Mouse (Mus musculus) heart, embryonic 11.5 days (tissue): Measurements from ENCODE around the gene Relch. TPM values are rescaled to one million over a fixed set of nuclear protein-coding genes. Genes with fewer than 3 reads are reported as not detected.

Experiments
- ATAC-seq: fragments of 200-750 bp; cut with Nextera tagmentation; replicated peaks from 2 replicates; pipeline ENCODE4 v1.8.0; 2017; ENCODE audit warnings: moderate library complexity; ENCODE audit not compliant: insufficient number of reproducible peaks, low FRiP score, low TSS enrichment
- H3K27ac ChIP-seq: fragments of 300-500 bp; sonication (generic); 2 replicates; pipeline ENCODE4 v1.5.1; 2014; ENCODE audit warnings: mild to moderate bottlenecking, low read depth, low read length
- H3K27me3 ChIP-seq: fragments of 300-500 bp; sonication (generic); 2 replicates; pipeline ENCODE4 v1.6.1; 2014; ENCODE audit warnings: mild to moderate bottlenecking, low read length, mixed read lengths; ENCODE audit not compliant: control insufficient read depth, insufficient read depth
- H3K36me3 ChIP-seq: fragments of 300-500 bp; sonication (generic); 2 replicates; pipeline ENCODE4 v1.6.1; 2014; ENCODE audit warnings: mild to moderate bottlenecking, low read length, moderate library complexity, mixed read lengths; ENCODE audit not compliant: control insufficient read depth, insufficient read depth
- H3K4me1 ChIP-seq: fragments of 300-500 bp; sonication (generic); 2 replicates; pipeline ENCODE4 v1.6.1; 2014; ENCODE audit warnings: low read length; ENCODE audit not compliant: control insufficient read depth, insufficient read depth
- H3K4me2 ChIP-seq: fragments of 300-500 bp; sonication (generic); 2 replicates; pipeline ENCODE4 v1.6.1; 2014; ENCODE audit warnings: mild to moderate bottlenecking, moderate library complexity
- H3K4me3 ChIP-seq: fragments of 300-500 bp; sonication (generic); 2 replicates; pipeline ENCODE4 v1.5.1; 2014; ENCODE audit warnings: low read depth, low read length
- H3K9ac ChIP-seq: fragments of 300-500 bp; sonication (generic); 2 replicates; pipeline ENCODE4 v1.6.1; 2014; ENCODE audit warnings: mild to moderate bottlenecking, low read depth, low read length, moderate library complexity
- H3K9me3 ChIP-seq: fragments of 300-500 bp; sonication (generic); replicated peaks from 2 replicates; pipeline ENCODE4 v1.6.1; 2016; ENCODE audit warnings: low read length; ENCODE audit not compliant: control insufficient read depth
- WGBS: fragments of 180-500 bp; shearing (Covaris S2); extraction: QIAGEN DNeasy Blood & Tissue Kit; methylation state at CpG from one replicate; pipeline ENCODE4 v1.1.7; 2014; ENCODE audit not compliant: insufficient replicate concordance; 5-methylcytosine and 5-hydroxymethylcytosine counted together
- polyA plus RNA-seq: library from polyadenylated mRNA; unstranded; fragments of >200 nt; fragmentation: Nextera tagmentation; extraction: Ambion mirVana; gene quantifications from 2 replicates; pipeline ENCODE4 v1.2.1, GENCODE M21; 2014

Relch gene
- polyA plus RNA-seq, 1 experiment from 2014 or later = 14.1 TPM

DNA sequence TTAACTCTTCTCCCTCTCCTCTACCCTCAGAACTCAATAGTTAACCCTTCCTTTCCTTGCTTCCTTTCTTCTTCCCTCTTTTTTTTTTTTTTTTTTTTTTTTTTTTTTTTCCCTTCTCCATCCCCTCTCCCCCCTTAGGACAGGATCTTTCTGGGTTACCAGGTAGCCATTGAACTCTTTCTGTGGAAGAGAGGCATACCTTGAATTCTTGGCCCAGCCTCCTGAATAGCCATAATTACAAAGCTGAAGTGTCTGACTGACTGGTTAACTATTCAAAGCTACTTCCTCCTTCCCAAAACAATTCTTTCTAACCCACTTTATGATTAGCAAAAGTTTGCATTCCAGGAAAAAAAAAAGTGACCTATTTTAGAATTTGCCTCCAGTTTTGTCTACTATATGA is 6.0 kb downstream of the Relch start:
- Histone ChIP-seq H3K36me3 (no peaks in the 10 kb centered on the region), H3K9ac (no peak overlapping the region), H3K9me3 (no peaks in the 10 kb centered on the region), H3K4me3 (no peak overlapping the region), H3K4me1 (peaks cover 1% of the 10 kb centered on the region), H3K27ac (no peak overlapping the region), H3K27me3 (no peaks in the 10 kb centered on the region), H3K4me2 (no peak overlapping the region)
- ATAC-seq = no peak

- Histone ChIP-seq H3K4me1 (no peaks in the 10 kb centered on the region), H3K4me2 (no peak overlapping the region), H3K4me3 (no peak overlapping the region), H3K27me3 (no peaks in the 10 kb centered on the region), H3K27ac (no peak overlapping the region), H3K9me3 (no peaks in the 10 kb centered on the region), H3K36me3 (no peaks in the 10 kb centered on the region), H3K9ac (no peak overlapping the region)
- no peak for ATAC-seq
- 89% methylated on average over 2 of the region's 2 CpGs for WGBS
These were observed 11.1 kb downstream of the Relch start for GRCm38 (mm10) chr1:105674763-105675162.

DNA sequence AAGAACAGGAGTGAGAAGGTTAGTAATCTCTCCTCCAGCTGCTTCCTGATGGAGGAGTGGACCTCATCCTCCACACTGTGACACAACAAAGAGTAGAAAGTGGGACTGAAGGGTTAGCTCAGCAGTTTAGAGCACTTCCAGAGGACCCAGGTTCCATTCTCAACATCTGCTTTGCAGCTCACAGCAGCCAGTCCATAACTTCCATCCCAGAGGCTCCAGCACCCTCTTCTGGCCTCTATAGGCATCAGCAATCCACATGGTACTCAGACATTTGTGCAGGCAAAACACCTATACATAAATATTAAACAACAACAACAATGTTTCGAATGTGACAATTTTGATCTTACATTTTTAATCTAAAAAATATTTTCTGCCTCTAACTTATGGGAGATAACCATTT is 16.9 kb downstream of the Relch start:
- no peak for ATAC-seq
- H3K9me3 ChIP-seq = no peaks in the 10 kb centered on the region
- no peaks in the 10 kb centered on the region for H3K27me3 ChIP-seq
- no peak overlapping the region for H3K9ac ChIP-seq
- 76% methylated on average over 1 of the region's 1 CpGs for WGBS
- no peak overlapping the region for H3K4me3 ChIP-seq
- no peaks in the 10 kb centered on the region for H3K4me1 ChIP-seq
- H3K27ac ChIP-seq = no peak overlapping the region
- no peaks in the 10 kb centered on the region for H3K36me3 ChIP-seq
- no peak overlapping the region for H3K4me2 ChIP-seq

DNA sequence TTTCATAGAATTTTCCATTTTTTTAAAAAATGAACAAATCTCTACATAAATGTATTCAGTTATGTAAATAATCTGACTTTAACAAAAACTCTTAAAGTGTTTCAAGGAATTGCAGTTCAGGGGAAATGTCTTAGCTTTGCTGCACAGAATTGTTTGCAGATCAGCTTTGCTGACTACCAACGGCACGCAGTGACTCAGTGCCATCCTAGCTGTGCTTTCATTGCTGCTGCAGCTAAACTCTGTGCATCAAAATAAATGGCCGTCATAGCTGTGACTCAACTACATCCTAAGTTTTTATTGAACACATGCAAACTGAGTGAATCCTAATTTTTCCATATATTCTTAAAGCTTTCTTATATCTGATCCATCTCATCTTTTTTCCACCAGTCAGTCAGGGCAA is 21.8 kb downstream of the Relch start:
- 93% methylated on average over 3 of the region's 3 CpGs for WGBS
- Histone ChIP-seq H3K4me1 (no peaks in the 10 kb centered on the region), H3K4me3 (no peak overlapping the region), H3K36me3 (no peaks in the 10 kb centered on the region), H3K27me3 (no peaks in the 10 kb centered on the region), H3K27ac (no peak overlapping the region), H3K9me3 (no peaks in the 10 kb centered on the region), H3K4me2 (no peak overlapping the region), H3K9ac (no peak overlapping the region)
- ATAC-seq = no peak

GRCm38 (mm10) chr1:105695581-105695980 is 31.9 kb downstream of the Relch start:
- H3K4me3 ChIP-seq = no peak overlapping the region
- no peaks in the 10 kb centered on the region for H3K4me1 ChIP-seq
- no peaks in the 10 kb centered on the region for H3K27me3 ChIP-seq
- ATAC-seq = no peak
- H3K9me3 ChIP-seq = no peaks in the 10 kb centered on the region
- no peak overlapping the region for H3K4me2 ChIP-seq
- H3K9ac ChIP-seq = no peak overlapping the region
- H3K27ac ChIP-seq = no peak overlapping the region
- 71% methylated on average over 2 of the region's 2 CpGs for WGBS
- H3K36me3 ChIP-seq = no peaks in the 10 kb centered on the region

GRCm38 (mm10) chr1:105700984-105701530 is 37.4 kb downstream of the Relch start:
- WGBS = 86% methylated on average over 4 of the region's 4 CpGs

GRCm38 (mm10) chr1:105709415-105709814 is 45.8 kb downstream of the Relch start:
- H3K4me2 ChIP-seq = no peak overlapping the region
- H3K9me3 ChIP-seq = no peaks in the 10 kb centered on the region
- no peak overlapping the region for H3K27ac ChIP-seq
- H3K27me3 ChIP-seq = no peaks in the 10 kb centered on the region
- no peak overlapping the region for H3K4me3 ChIP-seq
- H3K4me1 ChIP-seq = no peaks in the 10 kb centered on the region
- no peaks in the 10 kb centered on the region for H3K36me3 ChIP-seq
- ATAC-seq = no peak
- 86% methylated on average over 2 of the region's 2 CpGs for WGBS
- no peak overlapping the region for H3K9ac ChIP-seq

More at GRCm38 (mm10) chr1:105700984-105701530, 37.4 kb downstream of the Relch start:
- Histone ChIP-seq H3K4me1 (no peaks in the 10 kb centered on the region), H3K4me3 (no peak overlapping the region), H3K9ac (no peak overlapping the region), H3K36me3 (no peaks in the 10 kb centered on the region), H3K27me3 (no peaks in the 10 kb centered on the region), H3K27ac (no peak overlapping the region), H3K9me3 (no peaks in the 10 kb centered on the region), H3K4me2 (no peak overlapping the region)
- ATAC-seq = no peak

DNA sequence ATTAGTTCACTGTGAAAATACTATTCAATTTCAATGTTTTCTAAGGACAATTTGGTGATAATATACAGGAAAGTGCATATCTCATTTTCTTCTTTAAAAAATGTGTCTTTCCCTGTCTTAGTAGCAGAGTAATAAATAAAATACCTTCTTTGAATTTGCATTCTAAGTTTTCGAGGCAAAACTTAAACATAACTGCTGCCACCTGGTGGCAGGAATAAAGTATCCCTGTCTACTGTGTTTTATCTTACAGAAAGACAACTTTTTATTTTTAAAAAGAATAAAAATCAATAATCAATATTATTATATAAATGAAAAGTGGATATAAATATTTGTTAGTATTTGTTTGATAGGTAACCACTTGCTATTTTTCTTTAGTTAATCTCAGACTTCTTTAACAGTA is 47.6 kb downstream of the Relch start:
- Histone ChIP-seq H3K9ac (no peak overlapping the region), H3K27me3 (no peaks in the 10 kb centered on the region), H3K4me3 (no peak overlapping the region), H3K4me1 (no peaks in the 10 kb centered on the region), H3K4me2 (no peak overlapping the region), H3K9me3 (no peaks in the 10 kb centered on the region), H3K36me3 (peaks cover 3% of the 10 kb centered on the region; the same call in 1 of the 2 replicates), H3K27ac (no peak overlapping the region)
- no peak for ATAC-seq
- 58% methylated on average over 1 of the region's 1 CpGs for WGBS

DNA sequence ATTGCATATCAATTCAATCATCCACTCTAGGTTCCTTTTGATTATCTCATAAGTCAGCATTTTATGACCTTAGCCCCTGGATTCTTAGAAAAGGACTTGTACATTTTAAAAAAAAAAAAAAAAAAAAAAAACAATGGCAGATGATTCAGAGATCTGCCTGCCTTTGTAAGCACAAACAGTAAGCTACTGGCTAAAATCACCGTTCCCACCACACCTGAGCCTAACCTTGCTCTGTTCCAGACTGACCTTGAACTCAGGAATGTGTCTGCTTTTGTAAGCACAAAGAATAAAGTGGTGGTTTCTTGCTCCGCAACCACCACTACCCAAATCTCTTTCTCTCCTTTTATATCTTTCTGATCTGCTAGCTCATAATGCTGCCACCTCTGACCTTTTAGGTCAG is 49.2 kb downstream of the Relch start:
- no peak overlapping the region for H3K9ac ChIP-seq
- no peak overlapping the region for H3K27ac ChIP-seq
- 94% methylated on average over 2 of the region's 2 CpGs for WGBS
- no peak overlapping the region for H3K4me2 ChIP-seq
- no peak overlapping the region for H3K4me3 ChIP-seq
- no peaks in the 10 kb centered on the region for H3K27me3 ChIP-seq
- H3K9me3 ChIP-seq = no peaks in the 10 kb centered on the region
- no peak for ATAC-seq
- H3K36me3 ChIP-seq = peaks cover 3% of the 10 kb centered on the region; the same call in 1 of the 2 replicates
- H3K4me1 ChIP-seq = no peaks in the 10 kb centered on the region
